Mouse (Mus musculus) liver, embryonic 14.5 days (tissue): Measurements from ENCODE around the gene Ston2.

Experiments
- CTCF ChIP-seq: IDR thresholded peaks from 2 replicates; pipeline ENCODE4 v1.5.1; 2016; ENCODE audit warnings: antibody characterized with exemption, low read depth, control low read depth
- EP300 ChIP-seq: IDR thresholded peaks from 2 replicates; pipeline ENCODE4 v1.6.1; 2016; ENCODE audit warnings: antibody characterized with exemption, low read depth

DNA sequence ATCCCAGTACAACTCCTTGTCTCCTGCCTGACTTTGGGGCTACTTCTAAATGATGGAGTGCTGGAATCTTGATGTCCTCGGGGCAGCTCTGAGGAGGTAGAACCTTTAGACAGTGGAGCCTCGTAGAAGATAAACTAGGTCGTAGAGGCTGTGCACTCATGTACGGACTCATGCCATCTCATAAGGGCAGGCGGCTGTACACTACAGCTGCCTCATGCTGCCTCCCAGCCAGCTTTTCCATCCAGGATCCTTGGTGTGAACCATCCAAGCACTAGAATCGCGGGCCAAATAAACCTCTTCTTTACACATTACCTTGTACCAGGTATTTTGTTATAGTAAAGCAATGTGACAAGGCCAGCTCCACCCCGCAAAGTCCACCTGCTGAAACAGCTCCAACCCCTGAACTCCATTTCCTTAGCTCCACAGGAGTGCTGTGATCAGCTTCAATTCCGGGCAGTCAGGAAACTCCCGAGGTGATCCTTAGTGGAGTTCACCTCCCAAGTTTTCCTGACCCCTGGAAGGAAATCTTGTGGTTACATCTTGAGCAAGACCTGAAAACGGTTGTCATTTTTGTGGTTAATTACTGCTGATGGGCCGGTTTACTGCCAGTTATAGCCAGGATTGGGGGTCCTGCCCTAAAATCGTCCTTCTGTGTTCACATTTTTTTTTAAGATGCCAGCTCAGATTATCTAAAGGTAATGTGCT, 36.1 kb downstream of the Ston2 start:
- TF ChIP-seq CTCF (no peak), EP300 (no peak)
